Mouse (Mus musculus): ENCODE results near the gene Nup85. TPM values are rescaled to one million over a fixed set of nuclear protein-coding genes. Genes with fewer than 3 reads are reported as not detected.
A peak's percentile ranks its signal among the peaks of the same experiment; 100 is the strongest.

Nup85 gene
- polyA plus RNA-seq, 1 experiment from 2014 or later = 213 TPM

DNA sequence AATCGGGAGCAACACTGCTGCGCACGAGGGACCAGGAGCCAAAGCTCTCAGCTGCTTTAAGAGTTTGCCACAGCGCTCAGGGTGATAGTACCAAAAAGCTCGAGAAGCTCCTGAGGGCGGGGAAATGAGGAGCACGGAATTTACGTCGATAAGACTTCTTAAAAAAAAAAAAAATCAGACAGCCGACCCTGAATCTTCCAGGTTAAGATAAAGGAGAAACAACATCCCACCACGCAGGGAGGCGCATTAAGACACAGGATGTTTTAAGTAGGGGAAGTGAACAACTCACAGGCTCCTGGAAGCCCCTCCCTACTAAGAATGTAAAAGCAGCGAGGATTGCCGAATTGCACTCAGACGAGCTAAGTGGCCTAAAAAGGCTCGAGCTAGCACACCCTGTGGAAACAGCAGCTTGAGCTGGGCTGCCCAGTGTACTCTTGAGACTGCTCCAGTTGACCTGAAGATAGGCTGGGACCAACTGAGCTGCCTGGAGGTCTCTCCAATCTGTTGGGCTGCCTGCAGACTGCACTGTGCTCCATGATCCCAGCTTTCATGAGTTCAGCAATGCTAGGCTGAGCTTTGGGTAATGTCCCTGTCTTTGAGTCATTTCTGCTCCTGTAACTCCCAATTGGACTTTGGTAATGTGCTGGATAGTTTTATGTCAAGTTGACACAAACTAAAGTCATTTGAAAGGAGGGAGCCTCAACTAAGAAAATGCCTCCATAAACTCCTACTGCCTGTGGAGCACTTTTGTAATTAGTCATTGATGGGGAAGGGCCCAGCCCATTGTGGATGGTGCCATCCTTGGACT, 49.1 kb downstream of the Nup85 start:
- ATAC-seq (ENCODE audit: insufficient read depth) (peak; percentile 5; the same call in 1 of the 2 replicates), DNase-seq (peak; percentile 62)
- Histone ChIP-seq H3K27me3 (ENCODE audit: insufficient read depth, low read length) (no peaks in the 10 kb centered on the region), H3K4me3 (ENCODE audit: low read depth, low read length) (peak overlapping the region; percentile 70), H3K9ac (peak overlapping the region; percentile 70), H3K4me2 (peak overlapping the region; percentile 95), H3K36me3 (ENCODE audit: insufficient read depth) (peaks cover 21% of the 10 kb centered on the region), H3K27ac (ENCODE audit: low read depth) (peak overlapping the region; percentile 91; the same call in 1 of the 2 replicates), H3K9me3 (ENCODE audit: low read depth, low read length) (no peaks in the 10 kb centered on the region), H3K4me1 (ENCODE audit: insufficient read depth) (peaks cover 8% of the 10 kb centered on the region)
- no peak for TF ChIP-seq CTCF (IDR thresholded peaks at IDR 0.05; ENCODE audit: low read depth)
- 0% methylated on average over 16 of the region's 16 CpGs for WGBS

DNA sequence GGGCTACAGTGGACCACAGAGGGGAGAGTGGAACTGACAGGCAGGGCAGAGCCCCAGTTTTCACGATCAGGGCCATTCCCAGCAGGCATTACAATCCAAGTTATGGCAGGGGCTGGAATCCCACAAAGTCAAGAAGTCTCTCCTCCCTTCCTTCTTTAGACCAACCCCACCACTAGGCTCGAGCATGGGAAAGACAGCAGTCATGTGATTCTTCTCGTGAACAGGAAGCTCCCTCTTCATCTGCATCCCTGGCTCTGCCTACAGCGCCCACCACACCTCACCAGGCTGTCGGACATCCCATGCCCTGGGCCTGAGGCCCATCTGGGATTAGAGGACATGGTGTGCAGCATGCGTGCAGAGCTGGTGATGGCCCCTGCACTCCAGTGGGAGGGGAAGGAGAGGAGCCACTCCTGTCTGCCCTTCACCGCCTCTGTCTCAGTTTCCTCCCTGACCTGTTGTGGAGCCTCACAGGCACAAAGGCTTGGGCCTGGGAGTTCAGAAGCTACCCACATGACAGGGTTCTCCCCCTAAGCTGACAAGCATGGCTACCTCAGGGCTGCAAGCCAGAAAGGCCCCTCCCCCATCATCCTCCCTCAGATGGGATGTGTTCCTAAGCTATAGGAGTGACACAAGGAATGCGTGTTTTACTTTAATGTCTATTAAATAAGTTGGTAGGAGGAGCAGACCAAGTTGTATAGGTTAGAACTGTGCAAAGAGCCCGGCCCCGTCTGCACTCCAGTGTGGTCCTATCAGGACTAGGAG, 50.3 kb downstream of the Nup85 start:
- peaks cover 8% of the 10 kb centered on the region for H3K4me1 ChIP-seq (ENCODE audit: insufficient read depth)
- H3K9ac ChIP-seq = no peak overlapping the region
- no peaks in the 10 kb centered on the region for H3K9me3 ChIP-seq (ENCODE audit: low read depth, low read length)
- H3K4me3 ChIP-seq (ENCODE audit: low read depth, low read length) = no peak overlapping the region
- H3K36me3 ChIP-seq (ENCODE audit: insufficient read depth) = peaks cover 10% of the 10 kb centered on the region; the same call in 1 of the 2 replicates
- H3K27ac ChIP-seq (ENCODE audit: low read depth) = no peak overlapping the region
- DNase-seq (no peak), ATAC-seq (ENCODE audit: insufficient read depth) (no peak)
- H3K4me2 ChIP-seq = no peak overlapping the region
- 83% methylated on average over 10 of the region's 10 CpGs for WGBS
- no peaks in the 10 kb centered on the region for H3K27me3 ChIP-seq (ENCODE audit: insufficient read depth, low read length)
- no peak for TF ChIP-seq CTCF (IDR thresholded peaks at IDR 0.05; ENCODE audit: low read depth)

DNA sequence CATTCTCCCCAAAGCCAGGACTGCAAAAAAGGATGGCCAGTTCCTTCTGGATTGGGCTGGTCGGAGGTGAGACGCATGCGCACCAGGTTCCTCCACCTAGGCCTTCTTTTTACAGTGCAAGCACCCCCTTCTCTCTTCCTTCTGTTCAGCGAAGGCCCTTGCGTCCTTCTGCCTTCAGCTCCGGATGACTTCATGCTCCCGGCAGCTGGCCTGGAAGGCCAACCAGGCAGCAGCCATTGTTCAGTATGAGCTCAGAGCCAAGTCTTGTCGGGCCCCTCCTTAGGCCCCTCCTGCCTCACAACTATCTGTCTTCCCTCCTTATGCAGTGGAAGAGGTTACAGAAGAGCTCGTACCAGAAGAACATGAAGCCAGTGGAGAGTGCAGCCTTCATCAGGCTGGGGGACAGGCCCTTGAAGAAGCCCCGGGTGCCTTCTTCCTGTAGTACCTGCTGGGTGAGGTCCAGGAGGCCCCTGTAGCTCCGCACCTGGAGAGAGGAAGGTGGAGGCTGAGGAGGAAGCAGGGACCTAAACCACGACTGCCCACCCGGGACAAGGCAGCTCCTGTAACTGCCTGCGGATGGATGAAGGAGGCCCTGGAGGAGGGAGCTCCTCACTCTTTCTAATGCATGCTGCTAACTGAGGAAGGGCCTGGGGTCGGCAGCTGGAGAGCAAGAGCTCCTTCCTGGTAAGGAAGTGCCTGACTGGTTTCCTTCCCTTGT, 51.0 kb downstream of the Nup85 start:
- TF ChIP-seq CTCF (IDR thresholded peaks at IDR 0.05; ENCODE audit: low read depth) = no peak
- no peaks in the 10 kb centered on the region for H3K27me3 ChIP-seq (ENCODE audit: insufficient read depth, low read length)
- DNase-seq (no peak), ATAC-seq (ENCODE audit: insufficient read depth) (no peak)
- no peak overlapping the region for H3K4me2 ChIP-seq
- H3K9me3 ChIP-seq (ENCODE audit: low read depth, low read length) = no peaks in the 10 kb centered on the region
- H3K36me3 ChIP-seq (ENCODE audit: insufficient read depth) = peaks cover 16% of the 10 kb centered on the region
- H3K27ac ChIP-seq (ENCODE audit: low read depth) = peak overlapping the region; percentile 24; the same call in 1 of the 2 replicates
- 74% methylated on average over 15 of the region's 15 CpGs for WGBS
- no peak overlapping the region for H3K9ac ChIP-seq
- no peak overlapping the region for H3K4me3 ChIP-seq (ENCODE audit: low read depth, low read length)
- peaks cover 8% of the 10 kb centered on the region for H3K4me1 ChIP-seq (ENCODE audit: insufficient read depth)

DNA sequence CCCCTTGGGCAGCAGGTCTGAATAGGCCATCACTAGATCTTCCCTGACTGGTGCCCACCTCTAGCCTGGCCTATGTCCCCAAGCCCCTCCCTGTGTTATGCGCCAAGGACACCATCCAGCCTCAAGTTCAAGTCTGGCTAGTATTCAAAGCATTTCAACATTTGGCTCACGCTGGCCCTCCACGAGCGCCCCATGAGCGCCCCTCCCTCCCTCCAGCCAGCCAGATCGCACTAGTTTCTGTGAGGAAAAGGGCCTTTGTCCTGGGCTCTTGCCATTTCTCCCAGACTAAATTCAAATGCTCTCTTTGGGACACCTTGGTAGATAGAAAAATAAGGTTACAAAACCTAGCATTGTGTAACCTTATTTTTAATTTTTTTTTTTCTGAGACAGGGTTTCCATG, 51.6 kb downstream of the Nup85 start:
- H3K9ac ChIP-seq = no peak overlapping the region
- no peaks in the 10 kb centered on the region for H3K27me3 ChIP-seq (ENCODE audit: insufficient read depth, low read length)
- H3K4me1 ChIP-seq (ENCODE audit: insufficient read depth) = peaks cover 8% of the 10 kb centered on the region
- H3K9me3 ChIP-seq (ENCODE audit: low read depth, low read length) = no peaks in the 10 kb centered on the region
- H3K27ac ChIP-seq (ENCODE audit: low read depth) = no peak overlapping the region
- DNase-seq (no peak), ATAC-seq (ENCODE audit: insufficient read depth) (no peak)
- H3K4me2 ChIP-seq = no peak overlapping the region
- TF ChIP-seq CTCF (IDR thresholded peaks at IDR 0.05; ENCODE audit: low read depth) = no peak
- WGBS = 85% methylated on average over 6 of the region's 6 CpGs
- H3K36me3 ChIP-seq (ENCODE audit: insufficient read depth) = peaks cover 22% of the 10 kb centered on the region
- H3K4me3 ChIP-seq (ENCODE audit: low read depth, low read length) = no peak overlapping the region

DNA sequence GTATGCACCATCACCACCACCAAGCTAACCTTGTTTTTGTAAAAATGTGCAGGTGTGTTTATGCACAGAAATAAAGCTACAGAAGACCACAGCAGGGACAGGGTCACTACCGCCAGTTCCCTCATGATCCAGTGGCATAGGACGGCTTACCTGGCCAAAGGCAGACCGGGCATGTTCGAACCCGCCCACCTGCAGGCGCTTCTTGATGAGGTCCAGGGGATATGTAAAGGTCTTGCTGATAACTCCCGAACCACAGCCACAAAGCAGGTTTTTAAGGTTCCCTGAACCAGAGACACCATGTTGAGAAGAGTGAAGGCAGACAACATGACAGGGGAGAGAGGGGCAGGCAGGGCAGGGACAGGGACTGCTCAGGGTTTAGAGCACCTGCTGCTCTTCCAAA, 52.1 kb downstream of the Nup85 start:
- peaks cover 8% of the 10 kb centered on the region for H3K4me1 ChIP-seq (ENCODE audit: insufficient read depth)
- H3K36me3 ChIP-seq (ENCODE audit: insufficient read depth) = peaks cover 23% of the 10 kb centered on the region
- H3K9me3 ChIP-seq (ENCODE audit: low read depth, low read length) = no peaks in the 10 kb centered on the region
- 87% methylated on average over 7 of the region's 7 CpGs for WGBS
- no peak overlapping the region for H3K4me3 ChIP-seq (ENCODE audit: low read depth, low read length)
- no peak overlapping the region for H3K9ac ChIP-seq
- no peak for ATAC-seq (ENCODE audit: insufficient read depth)
- H3K4me2 ChIP-seq = no peak overlapping the region
- DNase-seq = no peak
- H3K27me3 ChIP-seq (ENCODE audit: insufficient read depth, low read length) = no peaks in the 10 kb centered on the region
- H3K27ac ChIP-seq (ENCODE audit: low read depth) = no peak overlapping the region
- TF ChIP-seq CTCF (IDR thresholded peaks at IDR 0.05; ENCODE audit: low read depth) = no peak

DNA sequence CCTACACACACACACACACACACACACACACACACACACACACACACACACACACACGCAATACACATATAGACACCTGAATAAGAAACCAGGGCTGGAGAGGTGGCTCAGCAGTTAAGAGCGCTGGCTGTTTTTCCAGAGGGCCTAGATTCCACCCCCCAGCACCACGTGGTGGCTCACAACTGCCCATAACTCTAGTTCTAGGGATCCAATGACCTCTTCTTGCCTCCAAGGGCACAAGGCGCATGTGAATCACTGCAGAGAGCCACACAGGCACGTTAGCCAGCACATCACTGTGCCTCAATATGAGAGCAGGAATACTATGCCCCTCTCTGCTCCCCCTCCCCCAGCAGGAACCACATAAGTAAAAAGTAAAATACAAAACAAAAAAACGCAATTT, 52.7 kb downstream of the Nup85 start:
- 79% methylated on average over 6 of the region's 6 CpGs for WGBS
- no peak overlapping the region for H3K4me2 ChIP-seq
- no peak for TF ChIP-seq CTCF (IDR thresholded peaks at IDR 0.05; ENCODE audit: low read depth)
- H3K27me3 ChIP-seq (ENCODE audit: insufficient read depth, low read length) = no peaks in the 10 kb centered on the region
- H3K27ac ChIP-seq (ENCODE audit: low read depth) = no peak overlapping the region
- H3K4me3 ChIP-seq (ENCODE audit: low read depth, low read length) = no peak overlapping the region
- no peak for DNase-seq
- H3K36me3 ChIP-seq (ENCODE audit: insufficient read depth) = peaks cover 26% of the 10 kb centered on the region
- H3K9ac ChIP-seq = no peak overlapping the region; the same call in 1 of the 2 replicates
- H3K4me1 ChIP-seq (ENCODE audit: insufficient read depth) = peaks cover 6% of the 10 kb centered on the region
- no peak for ATAC-seq (ENCODE audit: insufficient read depth)
- H3K9me3 ChIP-seq (ENCODE audit: low read depth, low read length) = no peaks in the 10 kb centered on the region
